ENCODE assay signal across 8 mouse cellular contexts in genomic region chr9:120110211-120111018, GRCm38 (mm10). TPM values are rescaled to one million over a fixed set of nuclear protein-coding genes. Genes with fewer than 3 reads are reported as not detected.
A peak's percentile ranks its signal among the peaks of the same experiment; 100 is the strongest.
DNase-seq lines count a peak whose midpoint lies in the region; ATAC-seq lines count a peak whose summit lies in the region.

Slc25a38 (plus strand) TSS chr9:120110374.

- ATAC-seq in intestine, embryonic 14.5 days (replicated peaks; ENCODE audit: low FRiP score, low TSS enrichment, low read depth): peak; percentile 95

- DNase-seq in adrenal gland, adult (ENCODE audit: inconsistent age in 2 of 2, low spot score in 1 of 2): peak; percentile 96 to 98
- DNase-seq in embryo, embryonic 10.5 days (ENCODE audit: low spot score): peak; percentile 96
- DNase-seq in gastrocnemius, postnatal 25 days: peak; percentile 95
- DNase-seq in intestine, embryonic 14.5 days (ENCODE audit: low spot score): peak; percentile 96
- DNase-seq in left cerebral cortex, postnatal 14 days (ENCODE audit: low spot score in 2 of 2): peak; percentile 97
- peak; percentile 96 for DNase-seq in mesoderm, embryonic 11.5 days (ENCODE audit: low read depth, low spot score)
- DNase-seq in right cerebral cortex, postnatal 36 days (ENCODE audit: low spot score in 2 of 2): peak; percentile 95 to 97
- DNase-seq in yolk sac, embryonic 10.5 days (ENCODE audit: low spot score): peak; percentile 92

- no peaks in the 10 kb centered on the region for H3K9me3 ChIP-seq in intestine, embryonic 14.5 days (ENCODE audit: control insufficient read depth, low read length)

- no peaks in the 10 kb centered on the region for H3K27me3 ChIP-seq in intestine, embryonic 14.5 days (replicated peaks; ENCODE audit: control insufficient read depth, insufficient read depth, low read length)

- H3K4me1 ChIP-seq in intestine, embryonic 14.5 days (replicated peaks; ENCODE audit: control insufficient read depth, insufficient read depth, low read length): peaks cover 6% of the 10 kb centered on the region; the same call in 1 of the 2 replicates

- peak within 1 kb of the TSS; percentile 76 for H3K4me2 ChIP-seq in intestine, embryonic 14.5 days (ENCODE audit: low read length)

- H3K9ac ChIP-seq in intestine, embryonic 14.5 days (ENCODE audit: low read length): peak within 1 kb of the TSS; percentile 62

- intact Hi-C loops in left cerebral cortex, postnatal 14 days (cut with DNase I): no loop called here

- H3K27ac ChIP-seq in intestine, embryonic 14.5 days (ENCODE audit: low read depth): peak within 1 kb of the TSS; percentile 91

- under 1% methylated on average over 62 of the region's 62 CpGs for WGBS in intestine, embryonic 14.5 days

- peak within 1 kb of the TSS; percentile 58 for H3K4me3 ChIP-seq in intestine, embryonic 14.5 days (ENCODE audit: low read depth, low read length)

- H3K36me3 ChIP-seq in intestine, embryonic 14.5 days (ENCODE audit: control insufficient read depth, insufficient read depth, low read length): no peaks in the 10 kb centered on the region

RNA-seq across cellular contexts. Expression of gene Slc25a38, which starts in this region (rescaled TPM):
- 10 to 100 TPM; 10.1 to 10.4 TPM for total RNA-seq in gastrocnemius, postnatal 25 days (2021)
- 25.8 and 28.1 TPM in 2 replicates for polyA plus RNA-seq in intestine, embryonic 14.5 days (2014; fragmentation: Nextera tagmentation; extraction: Ambion mirVana)
- 10 to 100 TPM; 24.2 to 27.0 TPM for total RNA-seq in left cerebral cortex, postnatal 14 days (2021)

Comparison
In these comparisons a context has a peak if more than half of its experiments do, and no peak if none do; other contexts are left out.
1. Peak in every context shown above with its lines: DNase-seq, ATAC-seq, H3K4me3 ChIP-seq and H3K27ac ChIP-seq.